Mouse (Mus musculus): Measurements from ENCODE around the gene Tigar. TPM values are rescaled to one million over a fixed set of nuclear protein-coding genes. Genes with fewer than 3 reads are reported as not detected.

Tigar gene
- polyA plus RNA-seq, 1 experiment, result 8.1 TPM

GRCm38 (mm10) chr6:127086739-127087138 is 22.6 kb downstream of the Tigar start:
- H3K79me2 ChIP-seq (ENCODE audit: control insufficient read depth, insufficient read depth), result no peaks in the 10 kb centered on the region
- no peak for TF ChIP-seq USF1 (IDR thresholded peaks at IDR 0.05; ENCODE audit: low read depth)
- TF ChIP-seq CTCF (IDR thresholded peaks at IDR 0.05; ENCODE audit: control insufficient read depth, insufficient read depth, insufficient read length), result no peak
- no peak for TF ChIP-seq MYOD1 (IDR thresholded peaks at IDR 0.05; ENCODE audit: control insufficient read depth, insufficient read length, low read depth)
- no peak for TF ChIP-seq MYOG (IDR thresholded peaks at IDR 0.05; ENCODE audit: control insufficient read depth, extremely low read depth, insufficient read length)
- no peak for TF ChIP-seq MAX (IDR thresholded peaks at IDR 0.05)
- TF ChIP-seq FOSL1 (IDR thresholded peaks at IDR 0.05; ENCODE audit: insufficient read depth, low read length, poor library complexity, severe bottlenecking), result no peak
- TF ChIP-seq CEBPB (IDR thresholded peaks at IDR 0.05; ENCODE audit: low read depth), result no peak
- H3K4me3 ChIP-seq (ENCODE audit: insufficient read depth, poor library complexity, severe bottlenecking), result no peak overlapping the region
- no peaks in the 10 kb centered on the region for H3K27me3 ChIP-seq (ENCODE audit: control insufficient read depth, insufficient read depth, insufficient read length)
- peaks cover 15% of the 10 kb centered on the region for H3K36me3 ChIP-seq (ENCODE audit: control insufficient read depth, insufficient read depth)
- H3ac ChIP-seq (ENCODE audit: control insufficient read depth, insufficient read length, low read depth), result no peak overlapping the region
- no peaks in the 10 kb centered on the region for H3K79me3 ChIP-seq (ENCODE audit: low read depth)

DNA sequence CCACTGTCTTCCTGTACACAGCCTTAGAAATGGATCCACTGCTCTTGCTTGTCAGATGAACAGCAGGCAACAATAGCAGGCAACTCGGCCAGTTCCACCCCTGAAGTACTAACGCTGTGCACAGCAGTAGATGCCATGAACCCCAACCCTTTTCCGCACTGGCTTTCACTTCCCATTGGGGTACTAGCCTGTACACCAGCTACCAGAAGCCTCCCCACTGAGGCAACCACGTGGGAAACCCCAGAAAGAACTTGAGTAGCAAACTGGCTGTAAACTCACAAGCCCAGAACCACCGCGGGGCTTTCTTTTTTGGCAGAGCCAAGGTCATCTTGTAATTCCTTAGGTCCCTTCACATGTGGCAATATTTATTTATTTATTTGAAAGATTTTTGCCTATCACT is 27.5 kb downstream of the Tigar start:
- Histone ChIP-seq H3ac (ENCODE audit: control insufficient read depth, insufficient read length, low read depth) (no peak overlapping the region), H3K79me2 (ENCODE audit: control insufficient read depth, insufficient read depth) (no peaks in the 10 kb centered on the region), H3K36me3 (ENCODE audit: control insufficient read depth, insufficient read depth) (no peaks in the 10 kb centered on the region), H3K27me3 (ENCODE audit: control insufficient read depth, insufficient read depth, insufficient read length) (peaks cover 15% of the 10 kb centered on the region), H3K4me3 (ENCODE audit: insufficient read depth, poor library complexity, severe bottlenecking) (no peak overlapping the region), H3K79me3 (ENCODE audit: low read depth) (no peaks in the 10 kb centered on the region)
- TF ChIP-seq MAX (IDR thresholded peaks at IDR 0.05) (no peak), CEBPB (IDR thresholded peaks at IDR 0.05; ENCODE audit: low read depth) (no peak), USF1 (IDR thresholded peaks at IDR 0.05; ENCODE audit: low read depth) (no peak), CTCF (IDR thresholded peaks at IDR 0.05; ENCODE audit: control insufficient read depth, insufficient read depth, insufficient read length) (no peak), MYOG (IDR thresholded peaks at IDR 0.05; ENCODE audit: control insufficient read depth, extremely low read depth, insufficient read length) (no peak), MYOD1 (IDR thresholded peaks at IDR 0.05; ENCODE audit: control insufficient read depth, insufficient read length, low read depth) (no peak), FOSL1 (IDR thresholded peaks at IDR 0.05; ENCODE audit: insufficient read depth, low read length, poor library complexity, severe bottlenecking) (no peak)

DNA sequence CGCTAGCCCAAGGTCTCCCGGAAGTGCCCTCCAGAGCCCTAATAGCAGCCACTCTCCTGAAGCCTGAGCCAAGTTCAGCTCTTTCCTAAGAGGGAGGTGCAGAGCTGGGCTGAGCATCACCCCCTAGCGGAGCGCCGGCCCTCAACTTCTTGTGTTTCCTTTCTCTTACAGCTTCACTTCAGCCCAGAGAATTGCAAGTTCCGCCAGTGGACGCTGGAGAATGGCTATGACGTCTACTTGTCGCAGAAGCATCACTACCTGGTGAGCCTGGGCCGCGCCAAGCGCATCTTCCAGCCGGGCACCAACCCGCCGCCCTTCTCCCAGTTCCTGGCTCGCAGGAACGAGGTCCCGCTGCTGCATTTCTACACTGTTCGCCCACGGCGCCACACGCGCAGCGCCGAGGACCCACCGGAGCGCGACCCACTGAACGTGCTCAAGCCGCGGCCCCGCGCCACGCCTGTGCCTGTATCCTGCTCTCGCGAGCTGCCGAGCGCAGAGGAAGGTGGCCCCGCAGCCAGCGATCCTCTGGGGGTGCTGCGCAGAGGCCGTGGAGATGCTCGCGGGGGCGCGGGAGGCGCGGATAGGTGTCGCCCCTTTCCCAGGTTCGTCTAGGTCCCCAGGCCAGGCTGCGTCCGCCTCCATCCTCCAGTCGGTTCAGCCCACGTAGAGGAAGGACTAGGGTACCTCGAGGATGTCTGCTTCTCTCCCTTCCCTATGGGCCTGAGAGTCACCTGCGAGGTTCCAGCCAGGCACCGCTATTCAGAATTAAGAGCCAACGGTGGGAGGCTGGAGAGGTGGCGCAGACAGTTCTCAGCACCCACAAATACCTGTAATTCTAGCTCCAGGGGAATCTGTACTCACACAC is 29.3 kb downstream of the Tigar start:
- peak overlapping the region; percentile 14 for H3ac ChIP-seq (ENCODE audit: control insufficient read depth, insufficient read length, low read depth)
- TF ChIP-seq MAX (IDR thresholded peaks at IDR 0.05) (no peak), FOSL1 (IDR thresholded peaks at IDR 0.05; ENCODE audit: insufficient read depth, low read length, poor library complexity, severe bottlenecking) (no peak), CEBPB (IDR thresholded peaks at IDR 0.05; ENCODE audit: low read depth) (no peak), MYOG (IDR thresholded peaks at IDR 0.05; ENCODE audit: control insufficient read depth, extremely low read depth, insufficient read length) (no peak), CTCF (IDR thresholded peaks at IDR 0.05; ENCODE audit: control insufficient read depth, insufficient read depth, insufficient read length) (no peak), MYOD1 (IDR thresholded peaks at IDR 0.05; ENCODE audit: control insufficient read depth, insufficient read length, low read depth) (no peak), USF1 (IDR thresholded peaks at IDR 0.05; ENCODE audit: low read depth) (no peak)
- no peaks in the 10 kb centered on the region for H3K36me3 ChIP-seq (ENCODE audit: control insufficient read depth, insufficient read depth)
- no peaks in the 10 kb centered on the region for H3K79me2 ChIP-seq (ENCODE audit: control insufficient read depth, insufficient read depth)
- no peaks in the 10 kb centered on the region for H3K79me3 ChIP-seq (ENCODE audit: low read depth)
- no peak overlapping the region for H3K4me3 ChIP-seq (ENCODE audit: insufficient read depth, poor library complexity, severe bottlenecking)
- H3K27me3 ChIP-seq (ENCODE audit: control insufficient read depth, insufficient read depth, insufficient read length), result peaks cover 18% of the 10 kb centered on the region

- no peak within 1 kb of the TSS for H3K4me3 ChIP-seq (ENCODE audit: insufficient read depth, poor library complexity, severe bottlenecking)
- H3ac ChIP-seq (ENCODE audit: control insufficient read depth, insufficient read length, low read depth), result no peak within 1 kb of the TSS
- H3K36me3 ChIP-seq (ENCODE audit: control insufficient read depth, insufficient read depth), result no peaks in the 10 kb centered on the region
- no peaks in the 10 kb centered on the region for H3K79me3 ChIP-seq (ENCODE audit: low read depth)
- H3K79me2 ChIP-seq (ENCODE audit: control insufficient read depth, insufficient read depth), result no peaks in the 10 kb centered on the region
- H3K27me3 ChIP-seq (ENCODE audit: control insufficient read depth, insufficient read depth, insufficient read length), result peaks cover 8% of the 10 kb centered on the region
- TF ChIP-seq MYOD1 (IDR thresholded peaks at IDR 0.05; ENCODE audit: control insufficient read depth, insufficient read length, low read depth) (no peak), FOSL1 (IDR thresholded peaks at IDR 0.05; ENCODE audit: insufficient read depth, low read length, poor library complexity, severe bottlenecking) (no peak), CTCF (IDR thresholded peaks at IDR 0.05; ENCODE audit: control insufficient read depth, insufficient read depth, insufficient read length) (no peak), USF1 (IDR thresholded peaks at IDR 0.05; ENCODE audit: low read depth) (no peak), MAX (IDR thresholded peaks at IDR 0.05) (no peak), CEBPB (IDR thresholded peaks at IDR 0.05; ENCODE audit: low read depth) (no peak), MYOG (IDR thresholded peaks at IDR 0.05; ENCODE audit: control insufficient read depth, extremely low read depth, insufficient read length) (no peak)
Measured at GRCm38 (mm10) chr6:127072817-127073216, 36.5 kb downstream of the Tigar start, which contains the start of gene Fgf23. Gene Fgf23, plus strand, starts transcription at chr6:127072902.

DNA sequence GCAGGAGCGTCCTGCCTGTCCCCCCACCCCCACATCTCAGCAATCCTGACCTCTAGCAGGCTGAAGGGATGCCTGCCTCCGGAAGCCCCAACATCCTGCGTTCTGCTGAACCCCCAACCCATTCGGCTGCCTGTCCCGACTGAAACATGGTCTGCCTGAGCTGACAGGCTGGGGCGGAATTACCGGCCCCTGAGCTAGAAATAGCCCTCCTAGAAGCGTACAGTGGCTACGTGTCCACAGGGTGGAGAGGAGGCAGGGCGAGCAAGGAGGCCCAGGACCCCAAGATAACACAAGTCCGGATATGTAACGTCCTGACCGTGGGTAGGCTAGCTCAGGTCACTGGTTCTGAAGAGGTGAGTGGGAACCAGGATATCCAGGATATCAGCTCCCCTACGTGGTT is 44.5 kb downstream of the Tigar start:
- Histone ChIP-seq H3K27me3 (ENCODE audit: control insufficient read depth, insufficient read depth, insufficient read length) (peaks cover 12% of the 10 kb centered on the region), H3K36me3 (ENCODE audit: control insufficient read depth, insufficient read depth) (no peaks in the 10 kb centered on the region), H3K4me3 (ENCODE audit: insufficient read depth, poor library complexity, severe bottlenecking) (no peak overlapping the region), H3ac (ENCODE audit: control insufficient read depth, insufficient read length, low read depth) (no peak overlapping the region), H3K79me3 (ENCODE audit: low read depth) (no peaks in the 10 kb centered on the region), H3K79me2 (ENCODE audit: control insufficient read depth, insufficient read depth) (no peaks in the 10 kb centered on the region)
- TF ChIP-seq FOSL1 (IDR thresholded peaks at IDR 0.05; ENCODE audit: insufficient read depth, low read length, poor library complexity, severe bottlenecking) (no peak), USF1 (IDR thresholded peaks at IDR 0.05; ENCODE audit: low read depth) (no peak), CTCF (IDR thresholded peaks at IDR 0.05; ENCODE audit: control insufficient read depth, insufficient read depth, insufficient read length) (no peak), CEBPB (IDR thresholded peaks at IDR 0.05; ENCODE audit: low read depth) (no peak), MAX (IDR thresholded peaks at IDR 0.05) (no peak), MYOD1 (IDR thresholded peaks at IDR 0.05; ENCODE audit: control insufficient read depth, insufficient read length, low read depth) (no peak), MYOG (IDR thresholded peaks at IDR 0.05; ENCODE audit: control insufficient read depth, extremely low read depth, insufficient read length) (no peak)
